Mouse (Mus musculus): ENCODE results near the gene Klrg1. TPM values are rescaled to one million over a fixed set of nuclear protein-coding genes. Genes with fewer than 3 reads are reported as not detected.

Klrg1 gene
- polyA plus RNA-seq, 1 experiment from 2014 or later: not detected

DNA sequence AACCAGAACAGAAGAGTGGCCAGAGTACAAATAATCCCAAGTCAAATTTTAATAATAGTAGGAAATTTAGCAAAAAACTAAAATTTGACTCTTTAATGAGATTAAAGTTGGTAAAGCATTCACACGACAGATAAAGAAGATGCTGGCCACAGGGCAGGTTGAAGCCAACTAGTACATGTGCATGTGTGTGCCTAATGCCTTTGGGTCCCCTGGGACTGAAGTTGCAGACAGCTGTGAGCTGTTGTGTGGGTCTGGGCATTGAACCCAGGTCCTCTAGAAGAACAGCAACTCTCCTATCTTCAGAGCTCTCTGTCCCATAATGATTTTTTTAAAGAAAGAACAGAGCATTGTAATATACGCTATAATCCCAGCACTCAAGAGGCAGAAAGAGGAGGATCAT is 8.6 kb upstream of the Klrg1 start:
- WGBS: 84% methylated on average over 2 of the region's 2 CpGs
- Histone ChIP-seq H3K9ac (no peak overlapping the region), H3K4me2 (no peak overlapping the region), H3K27me3 (replicated peaks) (no peaks in the 10 kb centered on the region), H3K4me3 (replicated peaks) (no peak overlapping the region), H3K4me1 (no peaks in the 10 kb centered on the region), H3K27ac (no peak overlapping the region), H3K9me3 (no peaks in the 10 kb centered on the region), H3K36me3 (no peaks in the 10 kb centered on the region)
- ATAC-seq (ENCODE audit: insufficient read depth, low FRiP score, low read depth): no peak

GRCm38 (mm10) chr6:122290253-122290652 is 7.6 kb upstream of the Klrg1 start:
- Histone ChIP-seq H3K27me3 (replicated peaks) (no peaks in the 10 kb centered on the region), H3K4me1 (no peaks in the 10 kb centered on the region), H3K36me3 (no peaks in the 10 kb centered on the region), H3K9ac (no peak overlapping the region), H3K4me3 (replicated peaks) (no peak overlapping the region), H3K4me2 (no peak overlapping the region), H3K9me3 (no peaks in the 10 kb centered on the region), H3K27ac (no peak overlapping the region)
- 32% methylated on average over 3 of the region's 3 CpGs for WGBS
- no peak for ATAC-seq (ENCODE audit: insufficient read depth, low FRiP score, low read depth)

GRCm38 (mm10) chr6:122289313-122289712 is 6.6 kb upstream of the Klrg1 start:
- H3K9ac ChIP-seq: no peak overlapping the region
- no peak for ATAC-seq (ENCODE audit: insufficient read depth, low FRiP score, low read depth)
- H3K27me3 ChIP-seq (replicated peaks): no peaks in the 10 kb centered on the region
- no peak overlapping the region for H3K27ac ChIP-seq
- no peaks in the 10 kb centered on the region for H3K36me3 ChIP-seq
- no peaks in the 10 kb centered on the region for H3K4me1 ChIP-seq
- H3K4me3 ChIP-seq (replicated peaks): no peak overlapping the region
- H3K9me3 ChIP-seq: no peaks in the 10 kb centered on the region
- WGBS: 61% methylated on average over 1 of the region's 1 CpGs
- H3K4me2 ChIP-seq: no peak overlapping the region

DNA sequence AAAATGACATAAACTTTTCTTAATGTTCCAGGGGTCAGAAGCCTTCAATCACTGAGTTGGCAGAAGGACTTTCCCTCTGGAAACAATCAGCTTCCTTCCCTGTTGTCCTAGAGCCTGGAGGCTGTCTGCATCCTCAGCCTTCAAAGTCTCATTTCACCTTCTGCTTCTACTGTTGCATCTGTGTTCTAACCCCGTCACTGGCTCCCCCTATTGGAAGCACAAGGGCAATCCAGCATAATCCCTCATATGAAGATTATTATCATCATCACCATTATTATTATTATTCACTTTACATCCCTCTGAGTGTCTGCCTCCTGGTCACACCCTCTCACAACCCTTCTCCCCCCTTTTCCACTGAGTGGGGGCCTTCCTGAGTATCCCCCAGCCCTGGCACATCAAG is 5.6 kb upstream of the Klrg1 start:
- Histone ChIP-seq H3K27ac (no peak overlapping the region), H3K36me3 (no peaks in the 10 kb centered on the region), H3K9ac (no peak overlapping the region), H3K4me3 (replicated peaks) (no peak overlapping the region), H3K4me2 (no peak overlapping the region), H3K9me3 (no peaks in the 10 kb centered on the region), H3K4me1 (no peaks in the 10 kb centered on the region), H3K27me3 (replicated peaks) (no peaks in the 10 kb centered on the region)
- ATAC-seq (ENCODE audit: insufficient read depth, low FRiP score, low read depth): no peak
- 44% methylated on average over 1 of the region's 1 CpGs for WGBS

- Histone ChIP-seq H3K36me3 (no peaks in the 10 kb centered on the region), H3K9me3 (no peaks in the 10 kb centered on the region), H3K4me3 (replicated peaks) (no peak overlapping the region), H3K4me2 (no peak overlapping the region), H3K4me1 (no peaks in the 10 kb centered on the region), H3K27me3 (replicated peaks) (no peaks in the 10 kb centered on the region), H3K9ac (no peak overlapping the region), H3K27ac (no peak overlapping the region)
- no peak for ATAC-seq (ENCODE audit: insufficient read depth, low FRiP score, low read depth)
- WGBS: 54% methylated on average over 1 of the region's 1 CpGs
Measured at GRCm38 (mm10) chr6:122284823-122285222, 2.1 kb upstream of the Klrg1 start.

- H3K4me2 ChIP-seq: no peak overlapping the region
Measured at GRCm38 (mm10) chr6:122284304-122284703, 1.6 kb upstream of the Klrg1 start.

DNA sequence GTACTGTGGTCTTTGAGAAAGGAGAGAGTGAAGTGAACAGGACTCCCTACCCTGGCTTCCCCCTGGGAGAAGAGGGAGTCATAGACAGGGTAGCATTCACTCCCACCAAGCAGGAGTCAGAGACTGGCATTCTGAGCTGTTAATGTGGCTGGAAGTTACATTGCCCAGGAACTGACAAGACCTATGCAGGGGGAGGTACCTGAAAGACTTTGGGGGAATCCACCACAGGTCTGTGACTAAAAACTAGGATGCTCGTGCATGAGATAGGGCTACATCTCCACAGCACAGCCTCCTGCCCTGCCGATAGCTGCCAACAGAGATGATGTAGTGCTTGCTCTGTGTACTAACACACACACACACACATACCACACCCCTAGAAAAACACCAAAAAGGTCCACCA is 747 bp upstream of the Klrg1 start:
- Histone ChIP-seq H3K27ac (no peak overlapping the region), H3K4me2 (no peak overlapping the region), H3K27me3 (replicated peaks) (no peaks in the 10 kb centered on the region), H3K36me3 (no peaks in the 10 kb centered on the region), H3K9ac (no peak overlapping the region), H3K9me3 (no peaks in the 10 kb centered on the region), H3K4me1 (no peaks in the 10 kb centered on the region), H3K4me3 (replicated peaks) (no peak overlapping the region)
- WGBS: 75% methylated on average over 2 of the region's 2 CpGs
- ATAC-seq (ENCODE audit: insufficient read depth, low FRiP score, low read depth): no peak

More at GRCm38 (mm10) chr6:122284304-122284703, 1.6 kb upstream of the Klrg1 start:
- Histone ChIP-seq H3K9me3 (no peaks in the 10 kb centered on the region), H3K27me3 (replicated peaks) (no peaks in the 10 kb centered on the region), H3K27ac (no peak overlapping the region), H3K4me3 (replicated peaks) (no peak overlapping the region), H3K36me3 (no peaks in the 10 kb centered on the region), H3K9ac (no peak overlapping the region), H3K4me1 (no peaks in the 10 kb centered on the region)
- WGBS: 72% methylated on average over 4 of the region's 4 CpGs
- ATAC-seq (ENCODE audit: insufficient read depth, low FRiP score, low read depth): no peak

- no peak overlapping the region for H3K4me2 ChIP-seq
- WGBS: 76% methylated on average over 7 of the region's 7 CpGs
- H3K27me3 ChIP-seq (replicated peaks): no peaks in the 10 kb centered on the region
- no peak for ATAC-seq (ENCODE audit: insufficient read depth, low FRiP score, low read depth)
- H3K4me3 ChIP-seq (replicated peaks): no peak overlapping the region
- no peaks in the 10 kb centered on the region for H3K36me3 ChIP-seq
- H3K4me1 ChIP-seq: no peaks in the 10 kb centered on the region
- no peak overlapping the region for H3K9ac ChIP-seq
- no peak overlapping the region for H3K27ac ChIP-seq
- H3K9me3 ChIP-seq: no peaks in the 10 kb centered on the region
Measured at GRCm38 (mm10) chr6:122276565-122276964, 6.1 kb downstream of the Klrg1 start.

DNA sequence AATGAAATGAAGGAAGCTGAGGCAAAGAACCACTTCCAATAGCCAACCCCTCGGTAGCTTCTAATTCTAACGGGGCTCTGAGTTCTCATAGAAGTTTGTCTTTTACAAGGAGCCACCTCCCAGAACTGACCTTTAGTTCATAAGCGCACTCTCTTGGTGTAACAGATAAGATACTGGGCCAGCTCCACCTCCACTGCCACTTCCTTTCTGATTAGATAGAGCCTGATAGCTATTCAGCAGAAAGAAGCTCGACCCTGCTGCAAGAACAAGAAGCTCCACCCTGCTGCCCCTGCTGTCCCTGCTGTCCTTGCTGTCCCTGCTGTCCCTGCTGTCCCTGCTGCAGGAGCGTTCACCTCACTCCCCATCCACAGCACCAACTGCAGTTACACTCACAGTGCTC is 8.1 kb downstream of the Klrg1 start:
- Histone ChIP-seq H3K4me2 (no peak overlapping the region), H3K27me3 (replicated peaks) (no peaks in the 10 kb centered on the region), H3K4me3 (replicated peaks) (no peak overlapping the region), H3K9ac (no peak overlapping the region), H3K36me3 (no peaks in the 10 kb centered on the region), H3K9me3 (no peaks in the 10 kb centered on the region), H3K4me1 (no peaks in the 10 kb centered on the region), H3K27ac (no peak overlapping the region)
- no peak for ATAC-seq (ENCODE audit: insufficient read depth, low FRiP score, low read depth)
- 44% methylated on average over 5 of the region's 5 CpGs for WGBS

GRCm38 (mm10) chr6:122270152-122270551 is 12.5 kb downstream of the Klrg1 start:
- H3K36me3 ChIP-seq: no peaks in the 10 kb centered on the region
- H3K27me3 ChIP-seq (replicated peaks): no peaks in the 10 kb centered on the region
- no peak overlapping the region for H3K4me3 ChIP-seq (replicated peaks)
- WGBS: 78% methylated on average over 11 of the region's 11 CpGs
- no peak overlapping the region for H3K4me2 ChIP-seq
- no peaks in the 10 kb centered on the region for H3K9me3 ChIP-seq
- ATAC-seq (ENCODE audit: insufficient read depth, low FRiP score, low read depth): no peak
- no peaks in the 10 kb centered on the region for H3K4me1 ChIP-seq
- no peak overlapping the region for H3K9ac ChIP-seq
- no peak overlapping the region for H3K27ac ChIP-seq

DNA sequence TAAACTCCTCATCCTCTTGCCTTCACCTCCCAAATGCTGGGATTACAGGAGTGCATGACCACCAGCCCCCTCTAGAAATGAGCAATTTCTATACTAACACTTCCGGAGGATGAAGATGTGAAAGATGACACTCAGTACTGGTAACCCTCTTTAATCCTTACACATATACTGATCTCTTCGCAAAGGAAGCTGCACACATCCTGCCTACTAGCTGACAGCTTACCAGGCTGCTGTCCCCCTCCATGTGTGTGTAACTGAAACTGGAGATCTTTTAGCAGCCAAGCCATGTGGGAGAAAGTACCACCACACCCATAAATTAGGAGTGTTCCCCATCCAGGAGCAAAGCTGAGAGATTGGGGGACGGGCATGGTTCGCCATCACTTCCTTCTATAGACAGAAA is 13.5 kb downstream of the Klrg1 start:
- WGBS: 73% methylated on average over 4 of the region's 4 CpGs
- no peaks in the 10 kb centered on the region for H3K36me3 ChIP-seq
- no peak overlapping the region for H3K27ac ChIP-seq
- no peak overlapping the region for H3K4me2 ChIP-seq
- no peak overlapping the region for H3K9ac ChIP-seq
- H3K9me3 ChIP-seq: no peaks in the 10 kb centered on the region
- no peak for ATAC-seq (ENCODE audit: insufficient read depth, low FRiP score, low read depth)
- H3K4me3 ChIP-seq (replicated peaks): no peak overlapping the region
- no peaks in the 10 kb centered on the region for H3K27me3 ChIP-seq (replicated peaks)
- no peaks in the 10 kb centered on the region for H3K4me1 ChIP-seq

DNA sequence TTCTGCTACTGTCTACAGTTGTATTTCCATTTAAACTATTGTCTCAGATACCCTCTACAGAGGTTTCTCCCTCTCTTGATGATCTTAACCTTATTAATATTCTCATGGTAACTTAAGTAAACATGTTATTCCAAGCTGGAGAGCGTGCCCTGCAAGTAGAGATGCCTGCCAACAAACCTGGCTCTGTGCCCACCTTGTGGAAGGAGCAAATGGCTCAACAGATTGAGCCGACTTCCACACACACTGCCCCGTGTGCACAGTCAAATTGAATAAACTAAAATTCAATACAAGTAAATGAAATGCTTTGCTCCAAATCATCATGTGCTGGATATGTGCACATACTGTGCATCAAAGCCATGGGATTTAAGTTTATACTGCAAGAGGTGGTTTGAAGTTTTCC is 14.1 kb downstream of the Klrg1 start:
- Histone ChIP-seq H3K27me3 (replicated peaks) (no peaks in the 10 kb centered on the region), H3K4me1 (no peaks in the 10 kb centered on the region), H3K4me2 (no peak overlapping the region), H3K9me3 (no peaks in the 10 kb centered on the region), H3K4me3 (replicated peaks) (no peak overlapping the region), H3K9ac (no peak overlapping the region), H3K36me3 (no peaks in the 10 kb centered on the region), H3K27ac (no peak overlapping the region)
- 39% methylated on average over 3 of the region's 3 CpGs for WGBS
- ATAC-seq (ENCODE audit: insufficient read depth, low FRiP score, low read depth): no peak

GRCm38 (mm10) chr6:122262543-122262942 is 20.1 kb downstream of the Klrg1 start:
- Histone ChIP-seq H3K4me1 (no peaks in the 10 kb centered on the region), H3K27me3 (replicated peaks) (no peaks in the 10 kb centered on the region), H3K4me2 (no peak overlapping the region), H3K36me3 (no peaks in the 10 kb centered on the region), H3K27ac (no peak overlapping the region), H3K4me3 (replicated peaks) (no peak overlapping the region), H3K9ac (no peak overlapping the region), H3K9me3 (no peaks in the 10 kb centered on the region)
- WGBS: 89% methylated on average over 8 of the region's 8 CpGs
- no peak for ATAC-seq (ENCODE audit: insufficient read depth, low FRiP score, low read depth)

All from stomach, embryonic 15.5 days (tissue).